Mouse (Mus musculus) embryonic fibroblast, embryonic 13.5 days (primary cell): ENCODE results near the gene Macrod1.

Source experiments
- CTCF ChIP-seq: IDR thresholded peaks from 2 replicates; pipeline ENCODE4 v1.5.1; 2011; ENCODE audit warnings: mild to moderate bottlenecking, control low read depth, low read length, moderate library complexity, borderline replicate concordance; ENCODE audit not compliant: insufficient read depth
- POLR2A ChIP-seq: IDR thresholded peaks from 2 replicates; pipeline ENCODE4 v1.6.1; 2011; ENCODE audit warnings: low read depth, mild to moderate bottlenecking, control low read depth, low read length, moderate library complexity

DNA sequence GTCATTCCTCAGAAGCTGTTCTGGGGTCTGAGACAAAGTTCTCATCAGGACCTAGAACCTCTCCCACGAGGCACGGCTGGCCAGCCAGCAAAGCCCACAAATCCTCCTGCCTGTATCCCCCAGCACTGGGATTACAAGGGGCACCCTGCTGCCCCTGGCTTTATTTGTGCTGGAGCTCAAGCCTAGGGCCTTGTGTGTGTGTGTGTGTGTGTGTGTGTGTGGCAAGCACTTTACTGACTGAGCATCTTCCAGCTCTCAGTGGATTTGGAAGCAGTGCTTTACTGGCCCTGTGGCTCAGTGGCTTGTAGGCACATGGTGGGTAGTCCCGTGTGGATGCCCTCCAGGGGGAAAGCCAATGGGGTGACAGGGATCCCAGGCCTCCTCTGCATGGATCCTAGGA, 56.0 kb downstream of the Macrod1 start:
- no peak for TF ChIP-seq POLR2A
- TF ChIP-seq CTCF = no peak
